8 mouse cellular contexts compared by ENCODE assay signal in the genomic region with DNA sequence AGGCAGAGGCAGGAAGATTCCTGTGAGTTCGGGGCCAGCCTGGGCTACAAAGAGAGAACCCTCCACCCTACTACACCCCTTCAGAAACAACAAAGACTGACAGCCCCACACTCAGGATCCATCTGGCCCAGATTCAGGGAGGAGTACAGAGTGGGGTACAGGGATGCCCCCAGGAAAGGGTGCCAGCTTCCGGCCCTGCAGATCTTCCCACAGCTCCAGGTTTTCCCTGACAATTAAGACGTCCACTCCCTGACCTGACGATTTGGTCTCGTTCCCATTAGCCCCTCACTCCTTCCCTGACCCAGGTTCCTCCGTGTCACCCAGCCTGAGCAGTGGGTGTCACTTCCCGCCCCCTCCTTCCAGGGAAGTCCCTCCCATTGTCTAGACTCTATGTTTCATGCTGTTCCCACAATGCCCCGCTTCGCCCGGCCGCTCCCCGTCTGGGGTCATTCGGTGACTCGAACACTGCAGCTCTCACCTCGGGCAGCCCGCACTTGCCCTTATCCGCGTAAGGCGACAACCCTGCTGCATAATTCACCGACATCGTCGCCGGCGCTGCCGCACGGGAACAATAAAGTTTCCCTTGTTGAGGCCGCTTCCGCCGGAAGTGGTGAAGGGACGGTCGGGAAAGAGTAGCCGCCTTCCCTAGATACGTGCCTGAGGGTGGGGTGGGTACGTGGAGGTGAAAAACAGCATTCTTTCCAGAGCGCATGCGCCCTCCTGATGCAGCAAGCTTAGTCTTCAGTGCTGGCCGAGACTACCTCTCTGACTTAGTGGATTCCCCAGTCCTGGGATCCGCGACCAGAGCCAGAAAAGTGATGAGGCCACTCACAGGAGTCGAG. TPM values are rescaled to one million over a fixed set of nuclear protein-coding genes. Genes with fewer than 3 reads are reported as not detected.
DNase-seq lines count a peak whose midpoint lies in the region; ATAC-seq and TF ChIP-seq lines count a peak whose summit lies in the region.

A gene (minus strand): TSS at position 804 of the 842 bp plus-strand sequence.

- H3K9me3 ChIP-seq in MEL (replicated peaks; ENCODE audit: insufficient read depth, low read length) = no peaks in the 10 kb centered on the region
- H3K9me3 ChIP-seq in lung, embryonic 16.5 days (ENCODE audit: control insufficient read depth, low read length) = no peaks in the 10 kb centered on the region

- H3K4me3 ChIP-seq in MEL (ENCODE audit: control insufficient read depth in 1 of 2, insufficient read depth in 1 of 2, low read depth in 2 of 2, low read length in 2 of 2) = peak within 1 kb of the TSS; percentile 70 to 90
- peak within 1 kb of the TSS; percentile 73 for H3K4me3 ChIP-seq in cerebellum, adult 2 months (replicated peaks; ENCODE audit: insufficient read depth, low read depth, low read length)
- H3K4me3 ChIP-seq in lung, embryonic 16.5 days (ENCODE audit: low read length) = peak within 1 kb of the TSS; percentile 76

- H3K4me2 ChIP-seq in lung, embryonic 16.5 days (ENCODE audit: low read depth, low read length) = peak within 1 kb of the TSS; percentile 86

- TF ChIP-seq POLR2A in MEL (IDR thresholded peaks at IDR 0.05; ENCODE audit: control insufficient read depth in 1 of 2, insufficient read depth in 1 of 2, low read depth in 1 of 2, low read length in 2 of 2, poor library complexity in 1 of 2) = peak; percentile 69 to 95; a peak in 3 of 4 replicates
- TF ChIP-seq POLR2A in cerebellum, adult 2 months (IDR thresholded peaks at IDR 0.05; ENCODE audit: borderline replicate concordance, insufficient read depth, low read length) = peak; percentile 90; the same call in 1 of the 2 replicates

- 3% methylated on average over 40 of the region's 40 CpGs for WGBS in cerebellum, adult 2 months
- 4% methylated on average over 40 of the region's 40 CpGs for WGBS in lung, embryonic 16.5 days

- TF ChIP-seq RAD21 in MEL (IDR thresholded peaks at IDR 0.05; ENCODE audit: low read depth, low read length) = no peak

- peak within 1 kb of the TSS; percentile 93 for H3K27ac ChIP-seq in MEL (ENCODE audit: control insufficient read depth, low read depth, low read length)
- peak within 1 kb of the TSS; percentile 67 for H3K27ac ChIP-seq in cerebellum, adult 2 months (ENCODE audit: insufficient read depth, low read length)
- H3K27ac ChIP-seq in lung, embryonic 16.5 days (ENCODE audit: low read length) = peak within 1 kb of the TSS; percentile 88

- no peak for TF ChIP-seq CTCF in MEL (IDR thresholded peaks at IDR 0.05 in 2 of 3, conservative IDR thresholded peaks at IDR 0.05 in 1 of 3; ENCODE audit: control insufficient read depth in 1 of 3, insufficient read depth in 1 of 3, low read depth in 2 of 3, low read length in 3 of 3, poor library complexity in 1 of 3, severe bottlenecking in 1 of 3)
- no peak for TF ChIP-seq CTCF in cerebellum, adult 2 months (IDR thresholded peaks at IDR 0.05; ENCODE audit: borderline replicate concordance, insufficient read depth, low read depth, low read length)

- peak; percentile 98 for DNase-seq in MEL (ENCODE audit: low read depth, low spot score)
- peak; percentile 94 to 97 for DNase-seq in cerebellum, adult 2 months
- peak; percentile 95 for DNase-seq in forelimb bud, embryonic 11.5 days (ENCODE audit: low read depth, low spot score)
- peak; percentile 80 for DNase-seq in layer of hippocampus, adult 9-10 months (ENCODE audit: low spot score)
- peak; percentile 84 for DNase-seq in ovary, postnatal 10 days (ENCODE audit: low spot score)
- DNase-seq in thymus, postnatal 10 days (ENCODE audit: low spot score in 2 of 2) = peak; percentile 93 to 94

- peaks cover 4% of the 10 kb centered on the region; the same call in 1 of the 2 replicates for H3K79me2 ChIP-seq in MEL (ENCODE audit: control insufficient read depth, insufficient read depth, low read length, poor library complexity)

- peak; percentile 88 to 91 for ATAC-seq in hematopoietic stem cell, adult 5-6 weeks (replicated peaks in 1 of 2; ENCODE audit: insufficient read depth in 1 of 2, low FRiP score in 2 of 2, low TSS enrichment in 1 of 2, low read depth in 1 of 2, poor library complexity in 2 of 2, severe bottlenecking in 2 of 2)
- ATAC-seq in lung, embryonic 16.5 days (ENCODE audit: low read depth) = peak; percentile 94

- H3K36me3 ChIP-seq in MEL (ENCODE audit: control insufficient read depth in 1 of 2, insufficient read depth in 2 of 2, low read length in 2 of 2) = no peaks in the 10 kb centered on the region; a peak in 1 of 4 replicates
- peaks cover 19% of the 10 kb centered on the region for H3K36me3 ChIP-seq in lung, embryonic 16.5 days (ENCODE audit: control insufficient read depth, insufficient read depth, low read length)

- TF ChIP-seq EP300 in MEL (IDR thresholded peaks at IDR 0.05; ENCODE audit: low read depth in 1 of 2, low read length in 2 of 2) = peak in 1 of 2 experiments; percentile 40; a peak in 1 of 4 replicates

- H3K4me1 ChIP-seq in MEL (ENCODE audit: control insufficient read depth in 1 of 2, insufficient read depth in 2 of 2, low read length in 2 of 2) = peaks cover 2 to 19% of the 10 kb centered on the region in 2 experiments; a peak in 3 of 4 replicates
- peaks cover 8% of the 10 kb centered on the region for H3K4me1 ChIP-seq in cerebellum, adult 2 months (ENCODE audit: control insufficient read depth, insufficient read depth, low read length)
- H3K4me1 ChIP-seq in lung, embryonic 16.5 days (replicated peaks; ENCODE audit: control insufficient read depth, insufficient read depth, low read length) = peaks cover 14% of the 10 kb centered on the region

- peak within 1 kb of the TSS; percentile 93 for H3K9ac ChIP-seq in MEL (ENCODE audit: control insufficient read depth, low read depth, low read length, poor library complexity, severe bottlenecking)
- H3K9ac ChIP-seq in lung, embryonic 16.5 days (ENCODE audit: low read length) = peak within 1 kb of the TSS; percentile 84

- H3K27me3 ChIP-seq in MEL (ENCODE audit: control insufficient read depth in 1 of 2, insufficient read depth in 2 of 2, low read length in 2 of 2) = no peaks in the 10 kb centered on the region
- H3K27me3 ChIP-seq in cerebellum, adult 2 months (ENCODE audit: control insufficient read depth, insufficient read depth, low read length) = no peaks in the 10 kb centered on the region
- H3K27me3 ChIP-seq in lung, embryonic 16.5 days (ENCODE audit: control insufficient read depth, insufficient read depth, low read depth, low read length) = no peaks in the 10 kb centered on the region

TF ChIP-seq in MEL, 35 proteins besides CTCF, POLR2A, EP300 and RAD21 (continues in another document):
- no peak for TF ChIP-seq BHLHE40 (IDR thresholded peaks at IDR 0.05; ENCODE audit: borderline replicate concordance, low read depth, low read length)
- TF ChIP-seq MAFK (IDR thresholded peaks at IDR 0.05; ENCODE audit: borderline replicate concordance, low read depth, low read length) = no peak
- peak; percentile 94; the same call in 1 of the 2 replicates for TF ChIP-seq ZMIZ1 (IDR thresholded peaks at IDR 0.05; ENCODE audit: low read depth, low read length)
- TF ChIP-seq MYC (IDR thresholded peaks at IDR 0.05; ENCODE audit: low read depth, low read length) = peak; percentile 44; the same call in 1 of the 2 replicates
- no peak for TF ChIP-seq ZKSCAN1 (IDR thresholded peaks at IDR 0.05; ENCODE audit: low read depth, low read length)
- no peak for TF ChIP-seq TAL1 (IDR thresholded peaks at IDR 0.05; ENCODE audit: low read length)
- TF ChIP-seq POLR2AphosphoS5 (IDR thresholded peaks at IDR 0.05; ENCODE audit: borderline replicate concordance, low read depth, low read length) = no peak
- TF ChIP-seq CHD1 (IDR thresholded peaks at IDR 0.05; ENCODE audit: low read depth, low read length) = no peak
- peak; percentile 88 for TF ChIP-seq NRF1 (IDR thresholded peaks at IDR 0.05; ENCODE audit: insufficient read depth, low read depth, low read length, poor library complexity, severe bottlenecking)
- peak; percentile 41; the same call in 1 of the 2 replicates for TF ChIP-seq MXI1 (IDR thresholded peaks at IDR 0.05; ENCODE audit: low read depth, low read length)
- TF ChIP-seq NELFE (IDR thresholded peaks at IDR 0.05; ENCODE audit: low read depth, low read length) = peak; percentile 91
- TF ChIP-seq SMC3 (IDR thresholded peaks at IDR 0.05; ENCODE audit: low read depth, low read length) = no peak
- no peak; the same call in 1 of the 2 replicates for TF ChIP-seq TCF12 (IDR thresholded peaks at IDR 0.05; ENCODE audit: low read depth, low read length)
- no peak for TF ChIP-seq JUND (IDR thresholded peaks at IDR 0.05; ENCODE audit: low read depth, low read length)
- TF ChIP-seq ZC3H11A (IDR thresholded peaks at IDR 0.05; ENCODE audit: low read depth, low read length) = no peak
- peak; percentile 4; the same call in 1 of the 2 replicates for TF ChIP-seq MAX (IDR thresholded peaks at IDR 0.05; ENCODE audit: low read length)
- no peak for TF ChIP-seq USF2 (IDR thresholded peaks at IDR 0.05; ENCODE audit: borderline replicate concordance in 1 of 2, insufficient read depth in 1 of 2, low read depth in 1 of 2, low read length in 2 of 2)
- no peak for TF ChIP-seq E2F4 (IDR thresholded peaks at IDR 0.05; ENCODE audit: borderline replicate concordance, low read depth, low read length)
- no peak for TF ChIP-seq ZNF384 (IDR thresholded peaks at IDR 0.05; ENCODE audit: low read depth, low read length)
- peak; percentile 61; the same call in 1 of the 2 replicates for TF ChIP-seq ETS1 (IDR thresholded peaks at IDR 0.05; ENCODE audit: low read depth, low read length)
- TF ChIP-seq SIN3A (IDR thresholded peaks at IDR 0.05; ENCODE audit: low read length) = peak; percentile 89; the same call in 1 of the 2 replicates
- no peak for TF ChIP-seq GABPA (IDR thresholded peaks at IDR 0.05; ENCODE audit: low read depth, low read length)
- TF ChIP-seq USF1 (IDR thresholded peaks at IDR 0.05; ENCODE audit: low read depth, low read length) = no peak
- peak; percentile 95 for TF ChIP-seq HCFC1 (IDR thresholded peaks at IDR 0.05; ENCODE audit: low read depth, low read length)
- peak; percentile 19; the same call in 1 of the 2 replicates for TF ChIP-seq GATA1 (IDR thresholded peaks at IDR 0.05; ENCODE audit: low read depth, low read length)
- TF ChIP-seq POLR2AphosphoS2 (IDR thresholded peaks at IDR 0.05; ENCODE audit: low read length) = peak; percentile 94
- peak; percentile 89 for TF ChIP-seq MAZ (IDR thresholded peaks at IDR 0.05; ENCODE audit: low read depth, low read length)
- TF ChIP-seq KAT2A (conservative IDR thresholded peaks at IDR 0.05; ENCODE audit: low read depth, low read length) = peak; percentile 69; the same call in 1 of the 2 replicates

RNA-seq across cellular contexts. Expression of the gene that starts here (rescaled TPM):
- 8.2 and 10.5 TPM in 2 replicates for total RNA-seq in MEL (2012; rRNA removed)
- 10 to 100 TPM in 1 of 2 experiments, not detected in 1; 38.2 TPM for polyA plus RNA-seq in MEL (2012; ENCODE audit: insufficient read depth in 1 of 2, insufficient read length in 2 of 2, low read depth in 1 of 2, low replicate concordance in 2 of 2, missing spikeins in 1 of 2)
- 35.4 and 38.5 TPM in 2 replicates for polyA plus RNA-seq in cerebellum, adult 2 months (2012; rRNA removed)
- 2.8 and 3.1 TPM in 2 replicates for total RNA-seq in hematopoietic stem cell, adult 5-6 weeks (2017)
- polyA plus RNA-seq in lung, embryonic 16.5 days (2015; fragmentation: Nextera tagmentation; extraction: Ambion mirVana) = 38.0 and 40.0 TPM in 2 replicates

Comparison
In these comparisons a context has a peak if more than half of its experiments do, and no peak if none do; other contexts are left out.
1. Peak in every context shown above with its lines: DNase-seq, ATAC-seq, H3K4me3 ChIP-seq and H3K27ac ChIP-seq.